Mouse (Mus musculus) kidney, adult 2 months (tissue): ENCODE measurements around the gene Capza1.

Experiments used
- CTCF ChIP-seq: fragments of 200-500 bp; conservative IDR thresholded peaks from 2 replicates; pipeline ENCODE4 v1.5.1; 2011; ENCODE audit warnings: low read depth, mild to moderate bottlenecking, control low read depth, low read length, moderate library complexity, mixed read lengths; ENCODE audit not compliant: insufficient read depth, insufficient read length
- POLR2A ChIP-seq: fragments of 200-500 bp; IDR thresholded peaks from one replicate; pipeline ENCODE4 v1.6.1; 2011; ENCODE audit warnings: low read depth, low read length, control low read depth

DNA sequence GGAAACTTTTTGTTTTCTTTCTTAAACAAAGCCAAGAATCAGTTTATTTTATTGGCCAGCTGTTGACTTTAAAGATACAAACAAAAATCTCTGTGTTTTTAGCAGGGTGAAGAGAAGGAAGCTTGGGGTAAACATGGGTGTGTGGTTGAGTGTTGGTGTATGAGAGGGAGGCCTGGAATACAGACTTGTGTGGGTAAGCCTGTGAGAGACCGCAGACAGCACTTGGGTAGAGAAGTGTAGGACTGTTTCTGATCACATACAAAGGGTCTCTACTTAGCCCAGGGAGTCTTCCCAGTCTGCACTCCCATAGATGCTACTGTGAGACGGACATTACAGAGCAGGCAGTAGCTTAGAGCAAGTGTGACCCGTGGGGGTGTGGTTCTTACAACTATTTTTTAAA, 24.3 kb upstream of the Capza1 start:
- TF ChIP-seq POLR2A (no peak), CTCF (no peak)
